Mouse (Mus musculus) liver, postnatal 0 days (tissue): Measurements from ENCODE around the gene Ube3b. TPM values are rescaled to one million over a fixed set of nuclear protein-coding genes. Genes with fewer than 3 reads are reported as not detected.

Experiments
- ATAC-seq: fragments of 200-750 bp; cut with Nextera tagmentation; 2 replicates; pipeline ENCODE4 v1.8.0; 2017; ENCODE audit warnings: mild to moderate bottlenecking, moderate library complexity
- DNase-seq: peaks from one replicate; pipeline ENCODE4 v3.0.0-alpha.2; 2016
- H3K27ac ChIP-seq: fragments of 300-500 bp; sonication (generic); 2 replicates; pipeline ENCODE4 v1.5.1; 2014; ENCODE audit warnings: antibody characterized with exemption, moderate library complexity, mild to moderate bottlenecking, low read depth
- H3K27me3 ChIP-seq: fragments of 300-500 bp; sonication (generic); 2 replicates; pipeline ENCODE4 v1.6.1; 2014; ENCODE audit warnings: low read length, control low read depth, mixed read lengths; ENCODE audit not compliant: insufficient read depth
- H3K36me3 ChIP-seq: fragments of 300-500 bp; sonication (generic); replicated peaks from 2 replicates; pipeline ENCODE4 v1.6.1; 2014; ENCODE audit warnings: mild to moderate bottlenecking, control low read depth, low read length, moderate library complexity, mixed read lengths; ENCODE audit not compliant: insufficient read depth
- H3K4me1 ChIP-seq: fragments of 300-500 bp; sonication (generic); 2 replicates; pipeline ENCODE4 v1.6.1; 2014; ENCODE audit warnings: antibody characterized with exemption, mild to moderate bottlenecking, control low read depth; ENCODE audit not compliant: insufficient read depth
- H3K4me2 ChIP-seq: fragments of 300-500 bp; sonication (generic); 2 replicates; pipeline ENCODE4 v1.6.1; 2014; ENCODE audit warnings: low read depth, mild to moderate bottlenecking, low read length, moderate library complexity, mixed read lengths
- H3K4me3 ChIP-seq: fragments of 300-500 bp; sonication (generic); 2 replicates; pipeline ENCODE4 v1.5.1; 2014; ENCODE audit warnings: low read depth, low read length
- H3K9ac ChIP-seq: fragments of 300-500 bp; sonication (generic); replicated peaks from 2 replicates; pipeline ENCODE4 v1.6.1; 2014; ENCODE audit warnings: mild to moderate bottlenecking, moderate library complexity
- H3K9me3 ChIP-seq: fragments of 300-500 bp; sonication (generic); 2 replicates; pipeline ENCODE4 v1.6.1; 2016; ENCODE audit warnings: mild to moderate bottlenecking, control low read depth, low read length, mixed read lengths
- CTCF ChIP-seq: sonication (generic); IDR thresholded peaks from 2 replicates; pipeline ENCODE4 v1.5.1; 2016; ENCODE audit warnings: antibody characterized with exemption, low read depth
- EP300 ChIP-seq: IDR thresholded peaks from 2 replicates; pipeline ENCODE4 v1.6.1; 2016; ENCODE audit warnings: antibody characterized with exemption, low read depth, mild to moderate bottlenecking
- WGBS: fragments of 180-500 bp; shearing (Covaris S2); extraction: QIAGEN DNeasy Blood & Tissue Kit; methylation state at CpG from one replicate; pipeline ENCODE4 v1.1.7; 2014; ENCODE audit not compliant: insufficient replicate concordance; 5-methylcytosine and 5-hydroxymethylcytosine counted together
- polyA plus RNA-seq: library from polyadenylated mRNA; unstranded; fragments of >200 nt; fragmentation: Nextera tagmentation; extraction: Ambion mirVana; gene quantifications from 2 replicates; pipeline ENCODE4 v1.2.1, GENCODE M21; 2015

Ube3b gene
- polyA plus RNA-seq, 1 experiment from 2014 or later, result 11.3 TPM

GRCm38 (mm10) chr5:114415606-114416005 lies 35.2 kb downstream of the Ube3b start:
- H3K27ac ChIP-seq, result no peak overlapping the region
- DNase-seq (no peak), ATAC-seq (no peak)
- 87% methylated on average over 5 of the region's 5 CpGs for WGBS
- H3K27me3 ChIP-seq, result no peaks in the 10 kb centered on the region
- no peaks in the 10 kb centered on the region for H3K4me1 ChIP-seq
- H3K36me3 ChIP-seq, result peaks cover 84% of the 10 kb centered on the region
- H3K9me3 ChIP-seq, result no peaks in the 10 kb centered on the region
- H3K9ac ChIP-seq, result no peak overlapping the region
- no peak overlapping the region for H3K4me2 ChIP-seq
- no peak overlapping the region for H3K4me3 ChIP-seq
- TF ChIP-seq EP300 (no peak), CTCF (no peak)

- Histone ChIP-seq H3K27me3 (no peaks in the 10 kb centered on the region), H3K9me3 (no peaks in the 10 kb centered on the region), H3K4me1 (0 out of 2 replicates have a peak, but pooled peaks cover 3% of the 10 kb centered on the region), H3K9ac (no peak overlapping the region), H3K27ac (no peak overlapping the region), H3K36me3 (peaks cover 73% of the 10 kb centered on the region), H3K4me2 (no peak overlapping the region), H3K4me3 (no peak overlapping the region)
- ATAC-seq, result no peak
- no peak for DNase-seq
- WGBS, result 71% methylated on average over 8 of the region's 8 CpGs
- no peak for TF ChIP-seq CTCF
- TF ChIP-seq EP300, result no peak
These were observed 36.4 kb downstream of the Ube3b start for GRCm38 (mm10) chr5:114416855-114417254.

GRCm38 (mm10) chr5:114418541-114418940 lies 38.1 kb downstream of the Ube3b start:
- Histone ChIP-seq H3K4me2 (no peak overlapping the region), H3K4me1 (peaks cover 6% of the 10 kb centered on the region; the same call in 1 of the 2 replicates), H3K9ac (no peak overlapping the region), H3K27ac (no peak overlapping the region), H3K4me3 (no peak overlapping the region), H3K36me3 (peaks cover 58% of the 10 kb centered on the region), H3K9me3 (no peaks in the 10 kb centered on the region), H3K27me3 (no peaks in the 10 kb centered on the region)
- 81% methylated on average over 8 of the region's 8 CpGs for WGBS
- no peak for ATAC-seq
- DNase-seq, result no peak
- TF ChIP-seq EP300 (no peak), CTCF (peak; percentile 48)

- Histone ChIP-seq H3K4me2 (no peak overlapping the region), H3K4me1 (peaks cover 6% of the 10 kb centered on the region; the same call in 1 of the 2 replicates)
These were observed 41.3 kb downstream of the Ube3b start for GRCm38 (mm10) chr5:114421561-114422298.

GRCm38 (mm10) chr5:114422591-114422990 lies 42.2 kb downstream of the Ube3b start:
- Histone ChIP-seq H3K4me2 (no peak overlapping the region), H3K9me3 (no peaks in the 10 kb centered on the region), H3K27ac (no peak overlapping the region), H3K4me1 (peaks cover 6% of the 10 kb centered on the region; the same call in 1 of the 2 replicates), H3K4me3 (no peak overlapping the region), H3K9ac (no peak overlapping the region), H3K36me3 (peaks cover 24% of the 10 kb centered on the region), H3K27me3 (no peaks in the 10 kb centered on the region)
- DNase-seq, result no peak
- ATAC-seq, result no peak
- 26% methylated on average over 5 of the region's 5 CpGs for WGBS
- TF ChIP-seq CTCF (no peak), EP300 (no peak)

More at GRCm38 (mm10) chr5:114421561-114422298, 41.3 kb downstream of the Ube3b start:
- no peak overlapping the region for H3K9ac ChIP-seq
- 55% methylated on average over 11 of the region's 11 CpGs for WGBS
- ATAC-seq (peak; percentile 46; the same call in 1 of the 2 replicates), DNase-seq (no peak)
- no peak overlapping the region for H3K27ac ChIP-seq
- no peak overlapping the region for H3K4me3 ChIP-seq
- H3K36me3 ChIP-seq, result peaks cover 33% of the 10 kb centered on the region
- TF ChIP-seq CTCF (no peak), EP300 (no peak)
- H3K27me3 ChIP-seq, result no peaks in the 10 kb centered on the region
- no peaks in the 10 kb centered on the region for H3K9me3 ChIP-seq

GRCm38 (mm10) chr5:114423961-114424360 lies 43.6 kb downstream of the Ube3b start:
- H3K9me3 ChIP-seq, result no peaks in the 10 kb centered on the region
- H3K36me3 ChIP-seq, result peaks cover 17% of the 10 kb centered on the region
- H3K27me3 ChIP-seq, result no peaks in the 10 kb centered on the region
- TF ChIP-seq CTCF (no peak), EP300 (no peak)
- ATAC-seq (no peak), DNase-seq (no peak)
- H3K9ac ChIP-seq, result no peak overlapping the region
- no peak overlapping the region for H3K27ac ChIP-seq
- 85% methylated on average over 5 of the region's 5 CpGs for WGBS
- peaks cover 6% of the 10 kb centered on the region; the same call in 1 of the 2 replicates for H3K4me1 ChIP-seq
- no peak overlapping the region for H3K4me2 ChIP-seq
- H3K4me3 ChIP-seq, result no peak overlapping the region
